Mouse (Mus musculus) telencephalon, adult 2 months (tissue): ENCODE measurements at regions not wholly inside any gene's neighbourhood (a gene's known extent, or its start where the extent isn't known, plus 50 kb on each side); places are given as distances from the start of the nearest gene placed in this dataset.

ENCODE experiments used
- DNase-seq: peaks from one replicate; pipeline ENCODE4 v3.0.0-alpha.2; 2011; ENCODE audit warnings: low read depth, low spot score

DNA sequence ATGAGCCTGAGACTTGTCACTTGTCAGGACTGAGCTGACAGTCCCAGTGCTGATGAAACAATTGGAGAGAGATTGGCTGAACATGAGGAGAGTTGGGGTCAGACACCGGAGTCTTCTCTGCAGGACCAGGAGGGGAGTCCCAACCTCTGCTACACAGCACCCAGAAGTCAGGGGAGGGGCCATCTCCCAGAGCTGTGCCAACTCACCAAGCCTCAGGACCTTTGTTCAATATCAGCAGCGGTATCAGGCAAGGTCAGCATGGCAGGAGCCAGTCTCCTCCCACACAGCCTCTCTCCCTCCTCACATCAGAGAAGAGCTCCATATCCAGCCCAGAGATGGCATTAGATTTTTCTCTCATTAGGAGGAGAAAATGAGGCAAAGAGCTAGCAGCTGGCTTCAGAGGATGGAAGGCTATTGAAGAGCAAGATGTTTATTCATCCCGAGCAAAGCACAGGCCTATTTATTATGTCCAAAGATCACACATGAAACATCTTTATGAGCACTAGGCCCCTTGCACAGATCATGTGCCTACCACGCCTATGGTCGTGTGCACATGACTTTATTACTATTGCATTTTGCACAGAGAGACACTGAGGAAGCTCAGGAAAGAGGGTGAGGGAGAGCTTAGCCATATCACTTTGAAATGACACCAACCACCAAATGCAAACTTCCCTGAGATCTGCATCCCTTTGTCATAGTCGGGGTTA is 532.9 kb downstream of the Tshz3 start:
- no peak for DNase-seq

- no peak for DNase-seq
Measured at GRCm38 (mm10) chr7:37240832-37241231, 532.6 kb downstream of the Zfp536 start.

- DNase-seq = no peak
Measured at GRCm38 (mm10) chr7:37241781-37242180, 531.7 kb downstream of the Zfp536 start.

DNA sequence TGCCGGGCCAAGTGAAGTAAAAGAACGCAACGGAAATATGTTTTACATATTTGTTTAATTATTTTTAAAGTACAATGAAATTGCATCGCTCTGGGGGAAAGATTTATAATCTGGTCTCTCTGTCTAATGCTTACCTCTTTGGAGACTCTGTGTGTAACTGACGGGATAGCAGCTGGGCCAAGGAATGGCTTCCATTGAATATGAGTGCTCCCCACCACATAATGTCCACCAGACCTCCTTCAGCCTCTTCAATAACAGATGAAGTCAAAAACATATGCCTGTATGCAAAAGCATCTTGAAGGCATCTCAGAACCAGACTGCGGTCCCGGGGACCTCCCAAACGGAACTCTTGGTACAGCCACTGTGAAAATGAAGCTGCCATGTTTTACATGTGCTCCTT is 531.0 kb downstream of the Zfp536 start:
- DNase-seq = no peak

DNA sequence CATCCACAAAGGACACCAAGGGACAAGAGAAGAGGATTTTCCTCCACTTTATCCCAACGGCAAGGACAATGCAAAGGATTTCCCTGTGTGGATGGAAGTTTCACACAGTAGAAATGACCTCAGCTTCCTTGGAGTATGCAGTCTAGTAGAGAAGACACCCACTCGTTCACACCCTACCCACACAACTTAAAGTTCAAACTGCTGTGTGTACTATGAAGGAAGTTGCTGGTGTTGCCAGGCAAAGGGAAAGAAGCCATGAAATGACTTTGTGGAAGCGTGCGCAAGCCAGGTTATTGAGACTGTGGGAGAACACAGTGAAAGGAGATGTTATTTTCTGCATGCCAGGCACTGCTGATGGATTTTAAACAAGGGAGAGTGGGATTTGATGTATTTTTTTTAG is 527.3 kb downstream of the Zfp536 start:
- peak; percentile 58 for DNase-seq

DNA sequence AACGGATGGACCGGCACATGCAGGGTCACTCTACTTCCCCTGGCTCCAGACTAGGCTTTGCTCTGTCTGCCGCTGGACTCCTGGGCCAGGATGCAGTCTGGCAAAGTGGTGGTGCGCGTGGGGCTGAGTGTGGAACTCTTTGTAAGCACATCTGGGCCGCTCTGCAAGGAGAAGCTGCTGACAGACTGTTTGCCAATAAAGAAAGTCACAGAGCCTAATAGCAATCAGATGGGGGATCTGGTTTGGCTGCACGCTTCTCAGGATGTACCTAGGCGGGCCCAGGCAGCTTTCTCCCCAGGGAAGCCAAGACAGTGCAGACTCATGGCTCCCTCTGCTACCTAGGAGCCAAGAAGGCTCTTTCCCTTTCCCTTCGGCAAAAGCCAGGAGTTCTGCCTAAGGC is 519.0 kb downstream of the Zfp536 start:
- no peak for DNase-seq

- no peak for DNase-seq
Measured at GRCm38 (mm10) chr7:37255840-37256239, 517.6 kb downstream of the Zfp536 start.

DNA sequence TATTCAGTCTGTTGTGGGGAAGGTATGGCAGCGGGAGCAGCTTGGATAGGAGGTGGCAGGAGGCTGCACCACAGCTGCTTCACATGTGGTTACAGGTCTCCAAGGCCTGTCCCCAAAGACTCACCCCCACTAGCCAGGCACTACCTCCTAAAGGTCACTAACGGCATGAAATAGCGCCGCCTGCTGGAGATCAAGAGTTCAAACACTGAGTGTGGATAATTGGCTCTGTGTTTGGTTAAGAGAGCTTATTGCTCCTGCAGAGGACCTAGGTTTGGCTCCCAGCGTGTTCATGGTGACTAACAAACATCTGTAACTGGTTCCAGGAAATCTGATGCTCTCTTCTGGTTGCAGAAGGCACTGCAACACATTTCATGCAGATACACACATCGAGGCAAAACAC is 514.1 kb downstream of the Zfp536 start:
- DNase-seq = no peak

- no peak for DNase-seq
Measured at GRCm38 (mm10) chr7:37262846-37263245, 510.6 kb downstream of the Zfp536 start.

- no peak for DNase-seq
Measured at GRCm38 (mm10) chr7:37267404-37267803, 506.0 kb downstream of the Zfp536 start.

DNA sequence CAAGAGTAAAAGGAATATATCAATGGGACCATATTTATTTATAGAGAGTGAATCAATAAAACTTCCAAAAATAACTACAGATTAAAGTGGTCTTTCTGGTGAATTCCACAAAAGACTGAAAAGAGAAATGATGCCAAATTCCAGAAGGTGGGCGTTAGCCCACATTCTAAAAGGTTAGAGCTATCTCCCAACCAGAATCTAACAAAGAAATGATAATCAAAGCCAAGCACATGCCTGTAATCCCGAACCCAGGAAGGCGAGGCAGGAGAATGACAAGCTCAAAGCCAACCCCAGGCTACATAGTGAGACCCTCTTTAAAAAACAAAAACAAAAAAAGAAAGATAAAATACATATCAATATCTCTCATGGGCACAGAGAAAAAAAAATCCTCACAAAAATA is 502.6 kb downstream of the Zfp536 start:
- DNase-seq = no peak

GRCm38 (mm10) chr7:37290018-37290417 is 483.4 kb downstream of the Zfp536 start:
- no peak for DNase-seq

DNA sequence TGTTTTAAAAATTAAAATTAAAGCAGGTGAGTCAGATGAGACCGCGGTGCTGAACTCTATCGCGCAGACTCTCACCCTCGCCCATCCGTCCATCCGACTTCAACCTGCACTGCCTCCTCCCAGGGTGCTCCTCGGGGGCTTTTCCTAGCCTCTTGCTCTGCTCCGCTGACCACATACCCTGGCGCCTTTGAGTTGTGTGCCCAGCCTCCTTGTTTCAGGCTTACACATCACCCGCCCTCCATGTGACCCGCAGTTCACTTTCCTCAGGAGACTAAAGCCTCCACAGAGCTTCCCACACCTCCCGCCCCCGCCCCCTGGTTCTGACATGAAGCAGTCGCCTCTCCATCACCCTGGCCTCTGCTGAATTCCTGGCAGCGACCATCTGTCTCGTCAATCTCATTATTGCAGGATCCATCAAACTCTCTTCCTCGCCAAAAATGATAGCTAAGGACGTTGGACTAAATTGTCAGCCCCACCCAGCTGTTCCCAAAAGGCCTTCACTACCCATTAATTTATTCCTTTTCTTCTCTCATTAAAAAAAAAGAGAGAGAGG is 482.9 kb downstream of the Zfp536 start:
- no peak for DNase-seq

- DNase-seq = no peak
Measured at GRCm38 (mm10) chr7:37291726-37292125, 481.7 kb downstream of the Zfp536 start.

DNA sequence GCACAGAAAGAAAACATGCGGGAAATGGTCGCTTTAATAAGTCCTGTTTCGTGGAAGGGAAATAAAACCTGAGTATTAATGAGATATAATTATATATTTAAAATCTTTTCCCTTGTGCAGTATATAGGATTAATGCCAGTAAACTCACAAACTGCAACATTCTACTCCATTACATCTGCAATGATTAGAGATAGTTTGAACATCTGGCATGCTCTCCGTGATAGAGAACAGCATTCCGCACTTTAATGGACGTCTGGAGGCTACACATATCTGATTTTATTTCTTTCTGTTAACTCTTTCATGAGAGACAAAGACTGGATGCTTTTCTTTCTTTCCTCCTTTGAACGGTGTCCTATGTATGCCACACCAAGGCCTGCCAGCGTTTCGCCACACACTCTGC is 480.9 kb downstream of the Zfp536 start:
- no peak for DNase-seq

GRCm38 (mm10) chr7:37298888-37299287 is 474.6 kb downstream of the Zfp536 start:
- DNase-seq = no peak

DNA sequence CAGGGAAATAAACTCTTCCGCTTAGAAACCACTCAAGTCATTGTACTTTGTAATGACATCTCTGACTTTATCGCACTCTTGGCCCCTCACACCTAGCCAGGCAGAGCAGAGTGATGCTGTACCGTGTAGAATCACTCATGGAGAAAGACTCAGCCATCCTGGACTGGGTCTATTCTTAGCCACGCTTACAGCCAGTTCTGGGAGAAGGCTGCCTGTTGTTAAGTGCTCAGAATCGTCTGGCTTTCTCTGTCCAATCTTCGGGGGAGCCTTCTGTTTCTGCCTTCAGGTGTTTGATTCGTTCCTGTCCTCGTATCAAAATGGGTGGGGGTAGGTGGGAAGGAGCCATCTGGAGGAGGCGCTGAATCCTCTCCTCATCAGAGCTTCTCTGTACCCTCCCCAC is 468.0 kb downstream of the Zfp536 start:
- DNase-seq = peak; percentile 22

GRCm38 (mm10) chr7:37307191-37307590 is 466.2 kb downstream of the Zfp536 start:
- DNase-seq = no peak

DNA sequence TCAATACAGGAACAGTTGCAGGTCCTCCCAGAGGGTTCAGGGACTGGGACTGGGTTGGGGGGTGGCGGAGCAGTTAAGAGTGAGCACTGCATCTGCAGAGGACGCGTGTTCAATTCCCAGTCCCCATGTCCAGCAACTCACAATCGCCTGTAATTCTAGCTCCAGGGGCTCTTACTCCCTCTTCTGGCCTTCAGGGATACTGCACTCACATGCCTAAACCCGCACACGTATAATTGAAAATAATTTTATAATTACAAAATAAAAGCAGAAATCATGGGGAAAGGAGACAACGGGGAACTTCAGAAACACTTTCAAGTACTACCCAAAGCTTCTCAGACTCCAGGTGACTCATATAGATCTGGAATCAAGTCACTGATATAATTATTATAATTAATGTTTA is 448.8 kb downstream of the Zfp536 start:
- DNase-seq = no peak

DNA sequence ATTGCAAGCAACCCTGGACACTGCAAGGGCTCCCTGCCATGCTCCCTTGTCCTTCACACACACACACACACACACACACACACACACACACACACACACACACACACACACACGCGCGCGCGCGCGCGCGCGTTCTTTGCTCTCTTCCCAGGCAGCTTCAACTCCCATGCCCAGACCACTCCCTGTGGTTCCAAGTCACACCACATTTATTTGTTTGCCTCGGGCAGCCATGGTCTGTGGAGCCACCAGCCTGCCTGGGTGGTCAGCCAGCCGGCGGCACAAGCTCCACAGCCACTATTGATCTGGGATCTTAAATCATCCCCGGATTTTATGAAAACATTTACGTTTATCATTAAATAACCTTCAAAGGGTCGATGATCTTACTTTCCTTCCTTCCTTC is 440.0 kb downstream of the Zfp536 start:
- no peak for DNase-seq

DNA sequence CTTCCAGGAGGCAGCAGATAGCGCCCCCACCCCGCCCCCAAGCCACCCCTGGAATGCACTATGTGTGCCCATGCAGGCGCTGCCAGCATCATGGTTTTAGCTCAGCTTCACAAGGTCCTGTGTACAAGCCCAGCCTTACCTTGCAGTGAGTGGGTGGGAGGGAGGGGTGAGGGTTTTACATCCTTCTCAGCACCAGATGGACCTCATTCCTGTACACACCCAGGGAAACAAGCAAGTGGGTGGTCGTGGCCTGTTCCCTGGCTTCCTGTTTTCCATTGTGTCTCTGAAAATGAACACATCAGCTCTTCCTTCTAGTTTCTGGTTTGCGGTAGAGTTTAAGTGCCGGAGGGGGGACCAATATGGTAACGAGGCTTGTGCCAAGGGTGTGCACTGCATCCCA is 438.2 kb downstream of the Zfp536 start:
- no peak for DNase-seq

DNA sequence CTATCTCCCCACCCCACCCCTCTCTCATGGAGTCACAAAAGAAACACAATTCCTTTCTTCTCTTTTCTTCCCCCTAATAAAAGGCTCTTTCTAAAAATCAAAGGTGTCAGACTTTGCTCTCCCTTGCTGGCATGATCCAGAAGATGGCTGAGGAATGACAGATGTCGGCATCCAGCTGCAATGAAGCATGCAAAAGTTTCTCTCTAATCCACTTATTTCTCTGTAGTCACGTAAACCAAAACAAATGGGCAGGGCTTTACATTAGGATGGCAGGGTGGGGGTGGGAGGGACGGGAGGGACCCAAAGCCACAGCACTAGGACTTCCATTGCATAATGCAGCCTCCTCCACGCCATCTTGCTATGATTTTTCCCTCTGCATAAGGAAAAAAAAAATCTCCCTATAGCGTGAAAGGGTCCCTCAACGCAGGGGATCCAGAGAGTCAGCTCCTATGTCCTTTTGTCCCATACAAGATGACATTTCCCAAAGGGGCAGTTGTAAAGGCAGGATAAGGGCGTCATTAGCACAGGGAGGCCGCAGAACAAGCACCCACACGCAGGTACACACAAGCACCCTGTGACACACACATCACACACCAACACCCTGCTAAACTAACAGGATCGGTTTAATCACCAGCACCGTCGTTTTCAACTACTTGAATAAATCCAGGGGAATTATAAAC is 437.1 kb downstream of the Zfp536 start:
- DNase-seq = no peak

- peak; percentile 97 for DNase-seq
Measured at GRCm38 (mm10) chr7:37336851-37337531, 436.4 kb downstream of the Zfp536 start.
